Comparison of ENCODE assay signal across 8 mouse cellular contexts in genomic region chr16:10540763-10541597, GRCm38 (mm10). TPM values are rescaled to one million over a fixed set of nuclear protein-coding genes. Genes with fewer than 3 reads are reported as not detected.
A peak's percentile ranks its signal among the peaks of the same experiment; 100 is the strongest.
DNase-seq lines count a peak whose midpoint lies in the region; ATAC-seq and TF ChIP-seq lines count a peak whose summit lies in the region.

No protein-coding gene starts in this region.

- H3K9me3 ChIP-seq in embryonic facial prominence, embryonic 13.5 days, result no peaks in the 10 kb centered on the region
- no peaks in the 10 kb centered on the region for H3K9me3 ChIP-seq in intestine, embryonic 14.5 days (ENCODE audit: control insufficient read depth, low read length)
- no peaks in the 10 kb centered on the region for H3K9me3 ChIP-seq in neural tube, embryonic 12.5 days

- no peaks in the 10 kb centered on the region for H3K27me3 ChIP-seq in embryonic facial prominence, embryonic 13.5 days
- no peaks in the 10 kb centered on the region for H3K27me3 ChIP-seq in intestine, embryonic 14.5 days (replicated peaks; ENCODE audit: control insufficient read depth, insufficient read depth, low read length)
- no peaks in the 10 kb centered on the region for H3K27me3 ChIP-seq in neural tube, embryonic 12.5 days (replicated peaks)

- peak overlapping the region; percentile 91 for H3K9ac ChIP-seq in embryonic facial prominence, embryonic 13.5 days
- peak overlapping the region; percentile 34 for H3K9ac ChIP-seq in intestine, embryonic 14.5 days (ENCODE audit: low read length)
- peak overlapping the region; percentile 92 for H3K9ac ChIP-seq in neural tube, embryonic 12.5 days

- peaks cover 2% of the 10 kb centered on the region for H3K36me3 ChIP-seq in embryonic facial prominence, embryonic 13.5 days
- 0 out of 2 replicates have a peak, but pooled peaks cover 9% of the 10 kb centered on the region for H3K36me3 ChIP-seq in intestine, embryonic 14.5 days (ENCODE audit: control insufficient read depth, insufficient read depth, low read length)
- H3K36me3 ChIP-seq in neural tube, embryonic 12.5 days, result no peaks in the 10 kb centered on the region

- H3K4me2 ChIP-seq in embryonic facial prominence, embryonic 13.5 days, result peak overlapping the region; percentile 91
- H3K4me2 ChIP-seq in intestine, embryonic 14.5 days (ENCODE audit: low read length), result peak overlapping the region; percentile 91
- peak overlapping the region; percentile 79 for H3K4me2 ChIP-seq in neural tube, embryonic 12.5 days (replicated peaks)

- intact Hi-C loops in left cerebral cortex, adult 2 months (cut with DNase I), result no loop called here

- TF ChIP-seq CTCF in left cerebral cortex, adult 2 months (IDR thresholded peaks at IDR 0.05), result no peak

- no peak for DNase-seq in left cerebral cortex, adult 2 months (ENCODE audit: extremely low spot score in 1 of 2, low spot score in 2 of 2)
- DNase-seq in left cerebral cortex, adult 11 months (ENCODE audit: low spot score), result no peak
- DNase-seq in intestine, embryonic 14.5 days (ENCODE audit: low spot score), result no peak
- no peak for DNase-seq in urinary bladder, adult 2 months (ENCODE audit: low spot score)
- DNase-seq in spleen, postnatal 10 days (ENCODE audit: low spot score in 2 of 2), result no peak
- no peak for DNase-seq in Muller cell, postnatal 12 days (ENCODE audit: inconsistent ontology term)

- H3K4me3 ChIP-seq in left cerebral cortex, adult 2 months, result peak overlapping the region; percentile 78
- H3K4me3 ChIP-seq in embryonic facial prominence, embryonic 13.5 days, result peak overlapping the region; percentile 77
- peak overlapping the region; percentile 83 for H3K4me3 ChIP-seq in intestine, embryonic 14.5 days (ENCODE audit: low read depth, low read length)
- peak overlapping the region; percentile 85 for H3K4me3 ChIP-seq in neural tube, embryonic 12.5 days

- H3K27ac ChIP-seq in left cerebral cortex, adult 2 months, result peak overlapping the region; percentile 94
- peak overlapping the region; percentile 78; the same call in 1 of the 2 replicates for H3K27ac ChIP-seq in embryonic facial prominence, embryonic 13.5 days
- H3K27ac ChIP-seq in intestine, embryonic 14.5 days (ENCODE audit: low read depth), result peak overlapping the region; percentile 43; the same call in 1 of the 2 replicates
- no peak overlapping the region for H3K27ac ChIP-seq in neural tube, embryonic 12.5 days

- no peak for ATAC-seq in embryonic facial prominence, embryonic 13.5 days (ENCODE audit: insufficient number of reproducible peaks, insufficient read depth, low FRiP score, low TSS enrichment, low read depth)
- no peak for ATAC-seq in intestine, embryonic 14.5 days (replicated peaks; ENCODE audit: low FRiP score, low TSS enrichment, low read depth)
- ATAC-seq in neural tube, embryonic 12.5 days (ENCODE audit: low FRiP score, low read depth), result no peak

- H3K4me1 ChIP-seq in embryonic facial prominence, embryonic 13.5 days, result peaks cover 43% of the 10 kb centered on the region
- H3K4me1 ChIP-seq in intestine, embryonic 14.5 days (replicated peaks; ENCODE audit: control insufficient read depth, insufficient read depth, low read length), result peaks cover 27% of the 10 kb centered on the region
- peaks cover 38% of the 10 kb centered on the region for H3K4me1 ChIP-seq in neural tube, embryonic 12.5 days

- 71% methylated on average over 16 of the region's 16 CpGs for WGBS in embryonic facial prominence, embryonic 13.5 days
- 63% methylated on average over 16 of the region's 16 CpGs for WGBS in intestine, embryonic 14.5 days
- 75% methylated on average over 16 of the region's 16 CpGs for WGBS in neural tube, embryonic 12.5 days

RNA-seq across cellular contexts. Expression of gene Dexi, which starts 1.9 kb away (rescaled TPM):
- 10 to 100 TPM; 68.7 to 72.3 TPM for total RNA-seq in left cerebral cortex, adult 2 months (2021)
- 23.5 and 24.8 TPM in 2 replicates for polyA plus RNA-seq in embryonic facial prominence, embryonic 13.5 days (2015; fragmentation: Nextera tagmentation; extraction: Ambion mirVana)
- 21.2 and 26.5 TPM in 2 replicates for polyA plus RNA-seq in intestine, embryonic 14.5 days (2014; fragmentation: Nextera tagmentation; extraction: Ambion mirVana)
- 26.7 and 27.9 TPM in 2 replicates for polyA plus RNA-seq in neural tube, embryonic 12.5 days (2016; fragmentation: Nextera tagmentation; extraction: Ambion mirVana)
- 32.1 and 35.1 TPM in 2 replicates for polyA plus RNA-seq in urinary bladder, adult 2 months (2012; rRNA removed)

RNA-seq across cellular contexts. Expression of gene Clec16a, which starts 4.2 kb away (rescaled TPM):
- total RNA-seq in left cerebral cortex, adult 2 months (2021), result 100 to 1,000 TPM; 105 to 106 TPM
- 37.9 and 42.0 TPM in 2 replicates for polyA plus RNA-seq in embryonic facial prominence, embryonic 13.5 days (2015; fragmentation: Nextera tagmentation; extraction: Ambion mirVana)
- 26.6 and 30.2 TPM in 2 replicates for polyA plus RNA-seq in intestine, embryonic 14.5 days (2014; fragmentation: Nextera tagmentation; extraction: Ambion mirVana)
- polyA plus RNA-seq in neural tube, embryonic 12.5 days (2016; fragmentation: Nextera tagmentation; extraction: Ambion mirVana), result 57.2 TPM in 2 replicates
- 10.0 and 12.8 TPM in 2 replicates for polyA plus RNA-seq in urinary bladder, adult 2 months (2012; rRNA removed)

Comparison
In these comparisons a context has a peak if more than half of its experiments do, and no peak if none do; other contexts are left out.
1. H3K9ac ChIP-seq: peak in every context shown above with its lines; median percentile 92 in neural tube, embryonic 12.5 days; 91 in embryonic facial prominence, embryonic 13.5 days; 34 in intestine, embryonic 14.5 days.